Mouse (Mus musculus) intestine, postnatal 0 days (tissue): ENCODE measurements around the gene Fam241b. TPM values are rescaled to one million over a fixed set of nuclear protein-coding genes. Genes with fewer than 3 reads are reported as not detected.

ENCODE experiments used
- ATAC-seq: fragments of 200-750 bp; cut with Nextera tagmentation; 2 replicates; pipeline ENCODE4 v1.8.0; 2017; ENCODE audit warnings: mild to moderate bottlenecking, moderate TSS enrichment, moderate library complexity
- H3K27ac ChIP-seq: fragments of 300-500 bp; sonication (generic); 2 replicates; pipeline ENCODE4 v1.5.1; 2014; ENCODE audit warnings: mild to moderate bottlenecking, low read depth, low read length, moderate library complexity
- H3K27me3 ChIP-seq: fragments of 300-500 bp; sonication (generic); replicated peaks from 2 replicates; pipeline ENCODE4 v1.6.1; 2014; ENCODE audit warnings: low read length, mixed read lengths; ENCODE audit not compliant: control insufficient read depth, insufficient read depth
- H3K36me3 ChIP-seq: fragments of 300-500 bp; sonication (generic); 2 replicates; pipeline ENCODE4 v1.6.1; 2014; ENCODE audit warnings: mild to moderate bottlenecking, moderate library complexity; ENCODE audit not compliant: control insufficient read depth, insufficient read depth
- H3K4me1 ChIP-seq: fragments of 300-500 bp; sonication (generic); replicated peaks from 2 replicates; pipeline ENCODE4 v1.6.1; 2014; ENCODE audit warnings: antibody characterized with exemption, low read length, mixed read lengths; ENCODE audit not compliant: control insufficient read depth, insufficient read depth
- H3K4me2 ChIP-seq: fragments of 300-500 bp; sonication (generic); replicated peaks from 2 replicates; pipeline ENCODE4 v1.6.1; 2014; ENCODE audit warnings: low read depth, mild to moderate bottlenecking, moderate library complexity
- H3K4me3 ChIP-seq: fragments of 300-500 bp; sonication (generic); 2 replicates; pipeline ENCODE4 v1.5.1; 2014; ENCODE audit warnings: low read depth, low read length
- H3K9ac ChIP-seq: fragments of 300-500 bp; sonication (generic); 2 replicates; pipeline ENCODE4 v1.6.1; 2014; ENCODE audit warnings: mild to moderate bottlenecking, low read depth, low read length
- H3K9me3 ChIP-seq: fragments of 300-500 bp; sonication (generic); 2 replicates; pipeline ENCODE4 v1.6.1; 2016; ENCODE audit warnings: mixed run types; ENCODE audit not compliant: control insufficient read depth
- CTCF ChIP-seq: sonication (generic); IDR thresholded peaks from 2 replicates; pipeline ENCODE4 v1.5.1; 2016; ENCODE audit warnings: low read depth, mild to moderate bottlenecking, control low read depth, antibody characterized with exemption, moderate library complexity
- WGBS: fragments of 180-500 bp; shearing (Covaris S2); extraction: QIAGEN DNeasy Blood & Tissue Kit; methylation state at CpG from one replicate; pipeline ENCODE4 v1.1.7; 2014; 5-methylcytosine and 5-hydroxymethylcytosine counted together
- polyA plus RNA-seq: library from polyadenylated mRNA; unstranded; fragments of >200 nt; fragmentation: Nextera tagmentation; extraction: Ambion mirVana; gene quantifications from 2 replicates; pipeline ENCODE4 v1.2.1, GENCODE M21; 2015

Gene Fam241b
- polyA plus RNA-seq, 1 experiment from 2014 or later: 47.3 TPM

GRCm38 (mm10) chr10:62101504-62102439 is 41.9 kb downstream of the Fam241b start:
- no peaks in the 10 kb centered on the region for H3K36me3 ChIP-seq
- H3K9ac ChIP-seq: no peak overlapping the region
- peaks cover 5% of the 10 kb centered on the region; the same call in 1 of the 2 replicates for H3K27me3 ChIP-seq
- no peak for ATAC-seq
- H3K4me1 ChIP-seq: no peaks in the 10 kb centered on the region
- no peak overlapping the region for H3K27ac ChIP-seq
- 10% methylated on average over 7 of the region's 7 CpGs for WGBS
- TF ChIP-seq CTCF: peak; percentile 97
- no peaks in the 10 kb centered on the region for H3K9me3 ChIP-seq
- no peak overlapping the region for H3K4me2 ChIP-seq
- H3K4me3 ChIP-seq: no peak overlapping the region

DNA sequence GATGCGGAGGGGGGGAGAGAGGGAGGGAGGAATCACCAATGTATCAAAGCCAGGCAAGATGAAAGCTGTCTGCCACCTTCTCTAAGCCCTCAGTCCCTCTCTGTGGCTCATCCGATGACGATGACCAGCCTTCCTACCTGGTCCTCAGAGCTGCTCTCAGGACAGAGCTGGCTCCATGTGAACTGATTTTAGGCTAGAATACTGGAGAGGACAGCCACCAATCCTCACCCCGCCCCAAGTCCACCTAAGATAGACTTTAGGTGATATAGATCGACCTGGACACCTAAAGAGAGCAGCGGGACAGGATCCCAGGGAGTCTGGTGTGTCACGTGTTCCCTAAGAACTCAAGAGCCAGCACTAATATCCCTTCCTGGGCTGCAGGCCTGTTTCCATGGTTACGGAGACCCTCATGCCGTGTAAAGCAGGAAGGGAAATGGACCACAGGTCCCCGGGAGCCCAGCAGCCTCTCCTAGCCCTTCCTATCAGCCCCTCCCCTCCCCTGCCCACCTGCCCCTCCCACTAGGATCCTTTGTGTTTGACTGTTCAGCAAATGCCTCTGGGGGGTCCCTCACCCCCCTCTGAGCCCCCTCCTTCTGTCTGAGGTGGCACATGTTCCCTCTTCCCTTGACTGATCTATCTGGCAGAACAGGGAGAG is 43.8 kb downstream of the Fam241b start:
- no peak for TF ChIP-seq CTCF
- no peak overlapping the region for H3K4me2 ChIP-seq
- no peak for ATAC-seq
- no peak overlapping the region for H3K4me3 ChIP-seq
- no peaks in the 10 kb centered on the region for H3K36me3 ChIP-seq
- H3K9me3 ChIP-seq: no peaks in the 10 kb centered on the region
- H3K27ac ChIP-seq: no peak overlapping the region
- no peaks in the 10 kb centered on the region for H3K4me1 ChIP-seq
- H3K27me3 ChIP-seq: peaks cover 5% of the 10 kb centered on the region; the same call in 1 of the 2 replicates
- H3K9ac ChIP-seq: no peak overlapping the region
- WGBS: 64% methylated on average over 10 of the region's 10 CpGs

DNA sequence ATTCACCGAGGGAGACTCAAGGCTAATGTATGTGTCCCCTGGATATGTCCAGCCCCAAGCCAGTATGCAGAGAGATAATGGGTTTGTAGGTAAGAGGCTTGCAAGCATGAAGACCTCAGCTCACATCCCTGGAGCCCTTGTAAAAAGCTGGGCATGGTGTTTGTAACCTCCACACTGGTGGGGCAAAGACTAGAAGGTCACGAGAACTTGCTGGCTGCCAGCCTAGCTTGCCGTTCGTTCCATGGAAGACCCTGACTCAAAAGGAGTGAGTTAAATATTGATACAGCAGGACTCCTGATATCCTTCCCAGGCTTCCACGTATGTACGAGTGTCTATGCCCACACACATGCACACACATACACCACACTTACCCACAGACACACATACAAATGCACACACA is 49.3 kb downstream of the Fam241b start:
- no peak for ATAC-seq
- H3K4me1 ChIP-seq: no peaks in the 10 kb centered on the region
- H3K4me2 ChIP-seq: no peak overlapping the region
- no peak overlapping the region for H3K4me3 ChIP-seq
- H3K36me3 ChIP-seq: no peaks in the 10 kb centered on the region
- no peaks in the 10 kb centered on the region for H3K27me3 ChIP-seq
- H3K9ac ChIP-seq: no peak overlapping the region
- WGBS: 80% methylated on average over 6 of the region's 6 CpGs
- H3K27ac ChIP-seq: no peak overlapping the region
- H3K9me3 ChIP-seq: no peaks in the 10 kb centered on the region
- no peak for TF ChIP-seq CTCF

DNA sequence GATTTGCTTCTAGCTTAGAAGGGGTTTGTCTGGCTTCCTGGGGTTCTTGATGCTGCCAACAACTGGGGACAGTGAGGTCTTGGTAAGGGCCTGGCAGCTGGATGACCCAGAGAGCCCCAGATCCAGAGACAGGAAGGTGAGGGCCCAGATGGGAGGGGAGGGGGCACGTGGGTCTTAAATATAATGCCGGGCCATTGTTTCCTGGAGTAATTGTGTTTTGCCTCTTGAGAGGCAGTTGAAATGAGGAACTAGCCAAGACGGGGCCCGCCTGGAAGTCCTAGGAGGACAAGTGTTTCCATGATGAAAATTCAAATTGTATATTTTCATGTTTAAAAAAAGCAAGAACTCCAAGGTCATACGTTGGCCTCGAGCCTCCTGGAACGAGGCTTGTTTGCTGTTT is 49.8 kb downstream of the Fam241b start:
- Histone ChIP-seq H3K9me3 (no peaks in the 10 kb centered on the region), H3K27me3 (no peaks in the 10 kb centered on the region), H3K9ac (no peak overlapping the region), H3K4me3 (no peak overlapping the region), H3K4me1 (no peaks in the 10 kb centered on the region), H3K36me3 (no peaks in the 10 kb centered on the region), H3K27ac (no peak overlapping the region), H3K4me2 (no peak overlapping the region)
- WGBS: 62% methylated on average over 7 of the region's 7 CpGs
- no peak for ATAC-seq
- TF ChIP-seq CTCF: no peak

- TF ChIP-seq CTCF: no peak
- Histone ChIP-seq H3K4me2 (no peak overlapping the region), H3K9me3 (no peaks in the 10 kb centered on the region), H3K9ac (no peak overlapping the region), H3K27me3 (no peaks in the 10 kb centered on the region), H3K4me1 (no peaks in the 10 kb centered on the region), H3K27ac (no peak overlapping the region), H3K4me3 (no peak overlapping the region), H3K36me3 (no peaks in the 10 kb centered on the region)
- ATAC-seq: no peak
These were observed 54.2 kb downstream of the Fam241b start for GRCm38 (mm10) chr10:62089486-62089885.

DNA sequence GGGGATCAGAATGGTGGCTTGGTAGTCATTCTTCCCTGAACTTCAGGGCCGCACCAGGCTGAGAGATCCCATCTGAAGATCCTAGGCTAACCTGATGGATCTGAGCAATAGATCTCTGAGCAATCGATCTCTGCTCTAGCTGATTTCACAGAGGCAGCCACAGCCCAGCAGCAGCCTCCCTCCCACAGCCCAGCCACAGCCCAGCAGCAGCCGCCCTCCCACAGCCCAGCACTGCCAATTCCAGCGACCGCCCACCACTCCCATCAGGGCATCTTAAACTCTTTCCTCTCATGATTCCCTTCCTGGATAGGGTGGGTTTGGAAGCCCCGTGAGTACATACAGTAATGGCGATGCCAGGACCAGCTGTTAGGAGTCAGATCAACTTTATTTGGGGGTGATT is 54.6 kb downstream of the Fam241b start:
- no peak for ATAC-seq
- H3K4me3 ChIP-seq: no peak overlapping the region

More for the DNA sequence above, 54.6 kb downstream of the Fam241b start:
- WGBS: 56% methylated on average over 7 of the region's 7 CpGs
- Histone ChIP-seq H3K4me2 (no peak overlapping the region), H3K9ac (no peak overlapping the region), H3K4me1 (no peaks in the 10 kb centered on the region), H3K9me3 (no peaks in the 10 kb centered on the region), H3K27ac (no peak overlapping the region), H3K36me3 (no peaks in the 10 kb centered on the region), H3K27me3 (no peaks in the 10 kb centered on the region)
- no peak for TF ChIP-seq CTCF
